Mouse (Mus musculus): ENCODE measurements around the gene Adamts13.

The Adamts13 gene

DNA sequence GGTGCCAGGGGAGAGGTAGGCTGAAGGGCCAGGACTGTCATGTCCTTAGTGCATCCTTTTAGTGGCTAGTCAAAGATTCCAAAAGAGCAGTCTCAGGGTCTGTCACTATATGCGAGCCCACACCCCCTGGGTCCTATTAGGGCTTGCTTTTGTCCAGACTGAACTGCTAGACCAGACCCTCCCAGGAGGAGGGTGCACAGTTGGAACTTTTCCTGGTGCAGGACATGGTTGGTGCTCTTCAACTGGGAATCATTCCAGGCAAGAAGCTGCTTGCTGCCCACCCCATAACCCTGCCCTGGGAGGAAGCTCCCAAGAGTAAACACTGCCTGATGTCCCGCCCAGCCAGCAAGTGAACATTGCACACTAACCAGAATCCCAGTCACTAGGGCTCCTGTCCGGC, at the start of gene Adamts13:
Gene Adamts13 (plus strand): TSS at position 301 of the 400 bp plus-strand sequence.
- DNase-seq = no peak

DNA sequence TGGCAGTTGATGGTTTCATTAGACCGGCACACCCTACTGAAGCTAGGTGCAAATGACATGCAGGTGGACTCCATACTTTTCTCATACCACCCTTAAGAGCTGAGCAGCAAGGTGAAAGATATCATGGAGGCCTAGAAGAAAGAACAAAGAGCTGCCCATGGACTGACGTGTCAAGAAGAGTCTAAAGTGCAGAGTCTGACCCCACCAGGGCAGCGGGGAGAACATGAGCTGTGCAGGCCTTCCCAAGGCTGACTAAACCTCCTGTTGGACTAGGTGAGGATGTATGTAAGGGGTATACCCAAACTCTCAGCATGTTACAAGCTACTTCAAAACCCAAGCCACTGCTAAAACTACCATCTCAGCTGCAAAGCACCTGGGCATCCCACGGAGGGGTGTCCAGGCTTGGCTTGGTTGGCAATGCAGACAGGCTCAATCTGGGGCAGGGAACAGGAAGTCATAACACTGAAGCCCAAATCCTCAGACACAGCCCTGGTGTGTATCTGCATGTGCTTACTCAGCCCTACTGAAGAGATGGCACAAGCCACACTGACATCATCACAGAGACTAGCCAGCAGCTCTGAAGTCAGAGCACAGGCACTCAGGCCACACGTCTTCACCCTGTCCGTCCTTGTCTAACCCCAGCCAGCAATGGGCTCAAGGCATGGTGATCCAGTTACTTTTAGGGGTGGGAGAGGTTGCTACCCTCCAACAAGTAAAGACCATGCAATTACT, 45.3 kb upstream of the Adamts13 start:
- DNase-seq = no peak

DNA sequence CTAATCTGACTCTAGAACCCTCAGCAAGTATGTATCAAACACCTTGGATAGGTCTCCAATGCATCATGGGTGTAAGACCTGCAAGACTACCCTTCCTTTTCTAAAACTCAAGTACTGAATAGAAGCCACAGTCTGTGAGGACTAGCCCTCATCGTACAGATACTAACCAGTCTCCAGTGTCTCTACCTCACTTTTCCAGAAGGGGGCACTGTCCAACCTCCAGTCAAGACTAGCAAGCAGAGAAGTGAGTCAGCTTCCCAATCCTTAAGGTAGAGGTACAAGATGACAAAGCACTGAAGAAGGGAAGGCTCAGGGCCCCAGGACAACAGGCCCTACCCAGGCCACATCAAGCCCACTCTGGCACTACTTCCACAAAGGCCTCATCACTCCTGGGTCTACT, 42.8 kb upstream of the Adamts13 start:
- DNase-seq = peak; percentile 84

DNA sequence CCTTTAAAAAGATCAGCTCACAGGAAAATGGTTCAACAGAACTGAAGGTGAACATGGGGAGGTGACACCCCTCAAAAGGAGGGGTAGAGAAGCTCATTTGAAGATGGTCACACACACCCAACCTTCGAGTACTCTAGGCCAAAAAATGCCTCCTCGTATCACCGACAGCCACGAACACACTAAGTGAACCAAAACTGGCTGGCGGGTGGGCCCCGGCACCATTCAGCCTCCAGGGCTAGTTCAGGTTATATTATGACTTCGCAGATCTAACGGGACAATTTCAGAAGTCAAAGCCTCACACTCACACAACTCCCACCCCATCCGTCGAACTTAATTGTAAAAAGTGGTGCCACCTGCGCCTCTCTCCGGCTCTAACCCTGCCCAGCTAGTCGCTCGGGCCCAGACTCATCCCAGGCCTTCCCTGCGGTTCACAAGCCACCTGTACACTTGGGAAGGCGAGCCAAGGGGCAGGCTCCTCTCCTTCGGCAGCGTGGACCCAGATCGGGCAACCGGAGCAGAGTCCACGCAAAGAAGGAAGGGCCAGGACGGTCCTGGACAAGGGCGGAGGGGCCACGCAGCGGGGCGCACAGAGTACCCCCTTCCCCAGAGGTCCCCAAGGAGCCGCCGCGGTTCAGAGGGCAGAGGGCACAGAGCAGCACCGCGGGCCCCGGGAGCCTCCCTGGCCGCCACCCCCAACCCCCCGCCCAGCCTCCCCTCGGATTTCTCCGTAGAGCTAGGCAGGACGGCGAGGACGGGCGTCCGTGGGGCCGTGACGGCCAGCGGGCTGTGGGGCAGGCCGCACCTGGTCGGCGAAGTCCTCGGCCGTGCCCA, 40.5 kb upstream of the Adamts13 start:
- DNase-seq = peak; percentile 62

DNA sequence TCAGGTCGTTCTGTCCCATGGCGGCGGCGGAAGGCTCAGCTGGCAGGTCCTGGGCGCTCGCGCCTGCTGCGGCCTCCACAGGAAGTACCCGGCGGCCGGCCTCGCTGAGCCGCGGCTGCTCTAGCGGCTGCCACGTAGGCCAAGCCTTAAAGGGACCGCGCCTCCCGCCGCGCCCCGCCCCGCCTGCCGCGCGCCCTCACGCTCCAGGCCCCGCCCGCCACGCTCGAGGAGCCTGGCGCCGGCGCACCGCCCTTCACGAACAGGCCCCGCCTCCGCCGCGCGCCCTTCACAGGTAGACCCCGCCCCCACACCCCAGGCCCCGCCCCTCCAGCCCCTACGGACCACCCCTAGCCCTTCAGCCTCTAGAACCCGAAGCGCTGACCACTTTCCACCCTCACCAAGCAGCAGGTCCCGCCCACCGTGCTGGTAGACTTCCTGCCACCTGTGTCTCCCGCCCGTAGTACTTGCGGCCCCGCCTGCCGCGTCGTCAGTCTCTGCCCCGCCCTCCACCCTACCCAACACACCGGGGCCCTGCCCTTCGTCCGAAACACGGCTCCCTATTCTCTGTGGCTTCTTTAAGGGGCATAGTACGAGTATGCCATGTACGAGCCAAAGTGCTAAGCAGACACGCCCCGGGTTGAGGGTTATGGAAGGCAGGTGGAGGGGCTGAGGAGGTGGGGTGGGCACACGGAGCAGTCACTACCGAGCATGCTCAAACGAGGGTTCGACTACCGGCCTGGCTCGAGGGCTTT, 39.7 kb upstream of the Adamts13 start, which contains the start of the genes Surf4 and Stkld1:
Gene Surf4 (minus strand): TSS at position 625 of the 752 bp plus-strand sequence.
Gene Stkld1 (plus strand): TSS at position 744 of the 752 bp plus-strand sequence.
- DNase-seq = peak; percentile 89

DNA sequence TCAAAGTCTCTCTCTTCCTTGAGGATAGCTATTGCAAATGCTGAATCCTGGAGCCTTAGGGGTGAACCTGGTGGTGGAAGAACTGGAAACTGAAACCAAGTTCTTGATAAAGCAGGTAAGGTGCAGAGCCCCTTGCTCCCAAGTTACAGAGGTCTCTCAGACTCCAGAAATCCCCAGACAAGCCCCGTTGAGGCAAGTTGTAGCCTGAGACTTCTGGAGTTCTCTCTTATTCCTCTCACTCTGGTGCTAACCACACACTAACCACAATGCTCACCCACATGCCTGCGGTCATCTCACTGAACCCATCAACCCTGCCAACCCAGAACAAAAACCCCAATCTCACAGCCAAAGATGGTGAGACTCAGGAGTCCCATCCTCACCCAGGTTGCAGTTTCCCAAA, 37.9 kb upstream of the Adamts13 start:
- no peak for DNase-seq

DNA sequence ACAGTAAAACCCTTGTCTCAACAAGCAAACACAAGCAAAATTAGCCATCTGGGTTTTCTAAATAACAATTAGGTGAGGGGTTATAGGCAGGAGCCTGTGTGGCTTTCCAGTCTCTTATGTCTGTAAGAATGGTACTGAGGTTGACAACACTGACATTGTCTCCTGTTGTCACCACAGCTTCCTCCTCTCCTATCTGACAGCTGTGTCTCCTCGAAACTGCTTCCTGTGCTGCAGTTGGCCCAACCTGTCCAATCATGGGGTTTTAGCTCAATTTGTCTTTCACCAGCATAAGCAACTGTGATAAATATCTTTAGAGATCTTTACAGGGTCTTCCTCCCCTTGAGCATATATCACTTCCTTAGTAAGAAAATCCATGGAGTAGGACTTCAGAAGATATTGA, 36.8 kb upstream of the Adamts13 start:
- DNase-seq = no peak

DNA sequence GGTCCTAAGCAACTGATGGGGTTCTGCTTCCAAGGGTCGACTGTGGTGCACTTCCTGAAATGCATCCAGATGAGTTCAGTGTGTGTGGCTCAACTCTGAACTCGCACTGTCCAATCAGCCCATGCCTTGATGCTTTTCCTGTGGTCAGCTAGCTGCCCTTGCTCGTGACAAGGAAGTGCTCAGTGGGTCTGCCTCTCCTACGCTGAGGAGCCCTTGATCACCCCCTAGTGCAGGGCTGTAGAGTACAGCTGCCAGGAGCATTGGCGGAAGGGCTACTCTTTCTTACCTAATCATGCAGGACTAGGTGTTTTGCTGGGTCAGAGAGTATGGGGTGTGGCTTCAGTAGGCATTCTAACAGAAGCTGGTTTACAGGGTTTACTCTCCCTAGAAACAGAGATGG, 31.7 kb upstream of the Adamts13 start:
- no peak for DNase-seq

DNA sequence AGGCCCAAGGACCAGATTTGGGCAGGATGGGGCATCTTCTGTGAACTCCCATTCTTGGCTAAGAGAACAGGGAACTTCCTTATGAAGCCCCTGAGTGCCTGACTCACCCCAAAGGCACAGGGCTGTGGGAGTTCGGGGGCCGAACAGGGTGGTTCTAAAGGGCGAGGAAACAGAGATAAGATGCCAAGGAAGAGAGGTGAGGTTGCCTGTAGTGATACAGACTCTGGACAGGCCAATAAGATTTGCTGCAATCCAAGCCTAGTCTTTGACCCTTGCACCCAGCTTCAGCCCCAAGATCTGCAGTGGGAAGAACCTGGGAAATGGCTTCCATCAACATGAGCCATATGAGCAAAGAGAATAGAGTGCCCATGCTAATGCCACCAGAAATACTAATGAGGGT, 30.0 kb upstream of the Adamts13 start:
- no peak for DNase-seq

DNA sequence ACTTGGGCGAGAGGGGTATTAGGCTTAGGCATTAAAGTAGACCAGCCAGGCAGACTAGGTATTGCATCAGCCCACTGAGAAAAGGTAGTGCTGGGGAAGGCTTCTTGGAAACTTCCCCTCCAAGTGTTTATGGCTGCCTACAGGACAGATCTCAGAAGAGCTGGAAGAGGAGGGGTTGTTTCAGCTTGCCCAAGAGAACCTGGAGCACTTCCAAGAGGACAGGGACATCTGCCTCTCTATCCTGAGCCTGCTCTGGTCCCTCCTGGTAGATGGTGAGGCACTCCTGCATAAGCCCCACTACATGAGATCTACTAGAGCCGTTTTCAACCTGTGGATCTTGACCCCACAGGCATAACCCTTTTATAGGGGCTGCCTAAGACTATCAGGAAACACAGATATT, 22.8 kb upstream of the Adamts13 start:
- peak; percentile 58 for DNase-seq

DNA sequence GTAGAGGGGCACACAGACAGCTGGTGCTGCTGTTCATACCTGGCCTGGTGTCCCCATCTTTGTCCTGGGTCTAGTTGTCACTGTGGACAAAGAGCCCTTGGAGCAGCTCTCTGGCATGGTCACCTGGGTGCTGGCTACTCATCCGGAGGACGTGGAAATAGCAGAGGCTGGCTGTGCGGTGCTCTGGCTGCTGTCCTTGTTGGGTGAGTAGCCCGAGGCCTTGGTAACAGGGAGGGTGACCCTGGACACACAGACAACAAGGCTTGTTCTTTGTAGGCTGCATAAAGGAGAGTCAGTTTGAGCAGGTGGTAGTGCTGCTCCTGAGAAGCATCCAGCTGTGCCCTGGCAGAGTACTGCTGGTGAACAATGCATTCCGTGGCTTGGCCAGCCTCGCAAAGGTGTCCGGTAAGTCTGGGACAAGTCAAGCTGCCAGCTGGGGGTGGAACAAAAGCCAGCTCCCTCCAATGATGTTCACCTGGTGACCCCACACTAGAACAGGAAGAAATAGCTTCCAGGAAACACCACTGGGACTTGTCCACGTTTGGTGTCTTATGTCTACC, 21.8 kb upstream of the Adamts13 start:
- DNase-seq = no peak

DNA sequence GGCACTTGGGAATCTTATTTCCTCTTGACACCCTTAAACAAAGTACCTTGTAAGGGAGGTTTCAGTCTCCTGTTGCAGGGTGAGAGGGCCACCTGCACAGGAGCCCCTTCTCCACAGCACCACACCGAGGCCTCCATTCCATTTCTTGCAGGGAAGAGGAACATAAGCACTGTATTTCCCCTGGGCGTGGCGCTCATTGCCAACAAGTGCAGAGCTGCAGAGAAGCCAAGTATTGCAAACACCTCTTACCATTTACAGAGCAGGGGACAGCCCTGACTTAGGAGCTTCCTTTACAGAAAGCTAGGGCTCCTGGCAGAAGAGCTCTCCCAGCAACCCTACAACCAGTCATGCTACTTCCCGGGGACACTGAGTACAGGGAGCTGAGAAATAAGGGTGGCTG, 21.0 kb upstream of the Adamts13 start:
- no peak for DNase-seq

DNA sequence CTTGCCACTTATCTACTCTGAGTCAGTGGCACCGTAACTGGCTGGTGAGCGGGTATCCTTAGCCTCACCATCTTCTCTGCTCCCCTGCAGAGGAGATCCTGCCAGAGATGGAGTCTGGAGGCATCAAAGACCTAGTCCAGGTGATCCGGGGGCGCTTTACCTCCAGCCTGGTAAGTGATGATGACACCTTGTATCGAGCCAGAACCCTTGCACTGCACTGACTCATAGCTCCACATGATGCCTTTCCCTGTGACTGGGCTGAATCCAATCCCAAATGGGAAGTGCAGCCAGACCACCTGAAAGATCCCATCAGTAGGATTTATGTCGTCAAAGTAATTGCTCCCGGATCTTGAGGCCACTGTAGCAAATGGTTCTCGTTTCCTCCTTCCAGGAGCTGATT, 20.4 kb upstream of the Adamts13 start:
- no peak for DNase-seq

DNA sequence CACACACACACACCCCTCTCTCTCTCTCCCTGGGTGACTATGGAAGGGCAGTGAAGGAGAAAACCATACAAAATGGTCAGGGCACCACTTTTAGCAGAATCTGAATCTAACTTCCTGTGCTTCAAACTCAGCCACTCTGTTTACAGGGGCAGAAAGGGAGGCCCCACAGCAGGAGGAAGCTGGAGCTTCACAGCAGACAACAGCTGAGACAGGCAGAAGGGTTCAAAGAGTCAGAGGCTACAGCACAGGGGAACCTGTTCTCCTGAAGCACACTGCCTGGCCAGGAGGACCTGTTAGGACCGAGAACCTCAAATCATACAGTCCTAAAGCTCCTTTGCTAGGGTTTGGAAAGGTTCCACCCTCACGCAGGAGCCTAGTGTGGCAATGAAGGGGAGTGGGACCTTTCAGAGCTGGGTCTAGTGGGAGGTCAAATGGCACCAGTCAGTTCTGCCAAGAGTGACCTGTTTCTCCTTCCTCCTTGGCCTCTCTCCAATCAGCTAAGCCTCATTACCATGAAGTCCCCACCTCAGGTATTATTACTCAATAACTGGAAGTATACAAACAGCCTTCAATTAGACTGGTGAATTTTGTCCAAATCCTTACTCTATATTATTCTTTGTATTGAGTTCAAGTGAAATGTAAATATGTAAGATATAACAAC, 18.4 kb upstream of the Adamts13 start:
- no peak for DNase-seq

DNA sequence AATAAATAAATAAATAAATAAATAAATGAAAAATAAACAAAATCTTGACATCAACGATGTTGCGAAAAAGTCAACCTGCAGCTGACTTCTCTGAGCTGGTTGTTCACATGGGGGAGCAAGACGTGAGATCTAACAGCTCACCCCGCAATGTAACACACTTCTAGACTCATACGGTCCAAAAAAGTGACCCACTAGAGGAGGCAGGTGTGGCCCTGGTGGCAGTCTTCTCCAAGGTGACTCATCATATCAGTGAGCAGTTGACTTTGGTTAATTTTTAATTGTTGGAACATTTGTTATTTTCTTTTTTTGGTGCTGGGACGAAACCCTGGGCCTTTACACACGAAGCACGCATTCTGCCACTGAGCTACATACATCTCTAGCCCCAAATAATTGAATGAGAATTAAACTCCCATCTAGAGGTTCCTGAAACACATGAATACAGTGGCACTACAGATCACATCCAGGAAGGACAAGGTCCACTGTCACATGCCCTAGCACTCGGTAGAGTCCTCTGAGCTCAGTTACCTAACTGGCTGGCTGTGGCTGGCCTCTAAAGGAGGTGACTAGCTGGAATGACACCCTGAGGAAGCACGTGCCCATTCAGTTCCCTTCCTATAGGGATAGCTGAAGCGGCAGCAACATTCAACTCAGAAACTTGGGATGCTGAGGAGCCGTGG, 16.3 kb upstream of the Adamts13 start:
- no peak for DNase-seq

DNA sequence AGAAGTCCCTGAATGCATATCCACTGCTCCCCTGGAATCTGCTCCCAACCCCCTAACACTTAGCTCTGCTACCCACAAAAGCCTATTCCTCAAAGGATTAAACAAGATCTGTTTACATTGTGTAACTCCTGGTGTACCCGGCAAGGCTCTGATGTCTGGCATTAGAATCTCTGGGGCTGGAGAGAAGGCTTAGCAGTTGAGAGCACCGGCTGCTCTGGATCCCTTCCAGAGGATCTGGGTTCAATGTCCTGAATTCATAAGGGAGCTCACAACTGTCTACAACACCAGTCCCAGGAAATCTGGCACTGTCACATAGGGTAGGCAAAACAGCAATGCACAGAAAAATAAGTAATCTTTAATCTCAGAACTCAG, 15.7 kb upstream of the Adamts13 start:
- DNase-seq = no peak

DNA sequence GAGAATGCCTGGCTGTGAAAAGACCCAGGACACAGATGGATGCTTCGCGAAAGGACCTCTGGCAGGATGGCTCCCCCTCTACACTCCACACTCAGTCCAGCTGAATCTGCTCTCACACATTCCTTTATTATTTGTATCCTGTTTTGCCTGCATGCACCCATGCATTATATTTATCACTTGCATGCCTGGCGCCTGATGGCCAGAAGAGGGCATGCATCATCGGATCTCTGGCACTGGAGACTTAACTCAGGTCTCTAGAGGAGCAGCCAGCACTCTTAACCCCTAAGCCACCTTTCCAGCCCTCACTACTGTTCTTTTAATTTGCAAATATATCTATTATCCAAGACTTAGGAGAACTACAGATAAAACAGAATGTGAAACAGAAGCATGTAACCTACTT, 12.5 kb upstream of the Adamts13 start:
- no peak for DNase-seq

DNA sequence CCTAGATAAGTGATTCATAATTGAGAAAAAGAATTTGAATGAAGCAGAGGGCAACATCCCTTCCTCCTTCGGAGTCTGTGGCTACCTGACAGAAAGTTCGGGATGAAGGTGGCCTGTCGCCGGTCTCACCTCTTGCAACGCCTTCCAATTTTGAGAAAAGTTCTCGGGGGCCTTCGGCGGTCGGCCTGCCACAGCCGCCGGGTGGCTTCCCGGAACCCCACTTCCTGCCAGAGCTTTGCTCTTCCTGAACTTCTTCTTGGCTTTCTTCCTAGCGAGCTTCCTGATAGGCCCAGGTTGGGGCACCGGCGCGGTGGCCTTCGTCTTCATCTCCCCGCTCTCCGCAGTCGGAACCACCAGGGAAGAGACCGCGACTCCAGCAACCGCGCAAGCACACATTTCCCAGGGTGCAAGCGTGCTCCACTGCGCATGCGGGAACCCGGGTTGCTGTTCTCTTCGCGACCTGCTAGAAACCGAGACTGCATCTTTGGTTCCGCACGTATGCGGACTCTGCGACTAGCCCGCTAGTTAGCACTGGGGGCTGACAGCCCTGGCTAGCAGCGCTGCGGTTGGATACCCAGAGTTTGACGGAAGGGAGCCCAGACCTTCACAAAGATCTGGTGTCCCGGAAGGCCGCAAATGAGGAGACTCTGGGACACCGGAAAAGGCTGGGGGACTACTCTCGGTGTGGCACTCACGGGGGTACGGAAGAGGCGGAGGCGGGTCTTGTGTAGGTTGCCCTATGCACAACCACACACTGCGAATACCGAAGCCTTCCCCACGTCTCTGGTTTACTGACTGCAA, 9.1 kb upstream of the Adamts13 start, which contains the start of gene Rexo4:
Gene Rexo4 (minus strand): TSS at position 464 of the 801 bp plus-strand sequence.
- DNase-seq = peak; percentile 95

DNA sequence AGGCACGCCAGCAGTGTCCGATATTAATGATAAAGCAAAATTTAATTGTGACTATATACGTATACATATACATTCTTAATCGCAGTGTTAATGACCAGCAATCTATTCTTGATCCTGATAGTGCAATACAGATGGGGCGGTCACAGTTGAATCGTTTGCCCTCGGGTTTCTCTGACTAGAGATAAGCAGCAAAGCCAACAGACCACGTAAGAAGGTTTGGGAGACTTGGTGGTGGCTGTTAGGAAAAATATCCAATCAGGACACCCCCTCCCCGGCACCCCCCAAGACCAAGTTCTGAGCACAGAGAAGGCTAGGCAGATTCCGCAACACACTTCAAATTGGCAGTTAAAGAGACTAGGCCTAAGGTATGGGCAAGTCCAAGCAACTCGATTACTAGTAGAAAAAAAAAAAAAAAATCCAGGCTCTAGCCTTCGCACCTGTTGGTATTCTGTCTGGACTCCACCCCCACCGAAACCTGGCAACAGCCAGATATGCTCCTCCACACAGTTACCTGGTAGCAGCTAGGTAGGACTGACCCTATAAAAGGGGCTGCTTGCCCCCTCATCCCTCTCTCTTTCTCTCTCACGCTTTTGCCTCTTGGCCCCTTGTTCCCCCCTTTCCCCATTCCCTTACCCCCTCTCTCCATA, 8.4 kb upstream of the Adamts13 start:
- DNase-seq = no peak

DNA sequence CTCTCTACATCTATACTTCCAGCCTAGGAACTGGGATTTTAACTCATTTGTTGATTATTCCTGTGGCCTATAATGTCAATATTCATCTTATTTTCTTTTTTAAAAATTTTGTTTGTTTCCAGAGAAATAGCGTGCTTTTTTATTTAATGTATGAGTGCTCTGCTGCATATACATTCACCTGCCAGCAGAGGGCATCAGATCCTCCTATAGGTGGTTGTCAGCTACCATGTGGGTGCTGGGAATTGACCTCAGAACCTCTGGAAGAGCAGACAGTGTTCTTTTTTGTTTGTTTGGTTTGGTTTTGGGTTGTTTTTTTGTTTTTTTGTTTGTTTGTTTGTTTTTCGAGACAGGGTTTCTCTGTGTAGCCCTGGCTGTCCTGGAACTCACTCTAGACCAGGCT, 6.0 kb upstream of the Adamts13 start:
- DNase-seq = no peak

DNA sequence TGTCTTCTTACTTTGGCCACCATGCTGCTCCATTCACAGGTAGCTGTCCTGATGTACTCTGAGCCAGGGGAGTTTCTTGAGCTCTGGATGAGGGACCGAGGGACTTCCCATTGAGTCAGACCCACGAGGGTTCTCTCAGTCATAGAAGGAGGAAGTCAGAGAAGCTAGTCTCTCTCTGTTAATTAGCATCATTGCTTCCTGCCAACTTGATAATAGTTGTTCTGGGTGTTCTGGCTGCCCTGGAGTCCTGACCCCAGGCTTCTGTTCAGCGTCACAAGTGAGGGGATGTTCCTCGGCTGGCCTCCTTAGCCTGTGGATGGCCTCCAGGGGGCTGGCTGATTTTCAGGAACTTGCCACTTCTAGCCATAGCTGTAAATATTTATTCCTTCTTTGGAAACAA, 744 bp downstream of the Adamts13 start:
- no peak for DNase-seq

Measured in cerebellum, adult 9-10 months (tissue).